Mouse (Mus musculus) kidney, postnatal 4 days (tissue): ENCODE measurements around the gene Inf2.

Experiments
- DNase-seq, 2 experiments: peaks; one replicate each; pipeline ENCODE4 v3.0.0; 2021; ENCODE audit warnings: mixed read lengths in 2 of 2

Gene Inf2

DNA sequence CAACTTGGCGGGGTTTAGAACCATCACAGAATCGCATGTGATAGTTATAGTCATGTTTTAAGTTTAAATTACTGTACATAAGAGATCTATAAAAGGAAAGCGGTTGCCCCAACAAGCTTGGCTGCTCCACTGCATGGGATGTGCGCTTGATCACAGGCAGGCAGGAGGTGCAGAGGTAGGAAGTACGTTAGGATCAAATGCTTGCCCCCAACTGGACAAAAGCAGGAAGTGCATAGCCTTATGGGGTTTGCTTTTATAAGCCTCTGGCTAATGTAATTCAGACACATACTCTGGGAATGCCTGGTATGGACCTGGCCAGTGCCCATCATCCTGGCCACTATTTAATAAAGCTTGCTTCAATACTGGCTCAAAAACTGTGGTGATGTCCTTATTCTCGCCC lies 17.5 kb upstream of the Inf2 start:
- no peak for DNase-seq

GRCm38 (mm10) chr12:112575274-112575986 lies 13.2 kb upstream of the Inf2 start:
- DNase-seq = no peak

GRCm38 (mm10) chr12:112576341-112576740 lies 12.2 kb upstream of the Inf2 start:
- peak; percentile 67 to 80 for DNase-seq

- peak; percentile 55 to 73 for DNase-seq
Measured at GRCm38 (mm10) chr12:112576749-112577148, 11.8 kb upstream of the Inf2 start.

- DNase-seq = no peak
Measured at GRCm38 (mm10) chr12:112578296-112579090, 10.1 kb upstream of the Inf2 start.

GRCm38 (mm10) chr12:112579430-112579829 lies 9.2 kb upstream of the Inf2 start:
- DNase-seq = no peak

DNA sequence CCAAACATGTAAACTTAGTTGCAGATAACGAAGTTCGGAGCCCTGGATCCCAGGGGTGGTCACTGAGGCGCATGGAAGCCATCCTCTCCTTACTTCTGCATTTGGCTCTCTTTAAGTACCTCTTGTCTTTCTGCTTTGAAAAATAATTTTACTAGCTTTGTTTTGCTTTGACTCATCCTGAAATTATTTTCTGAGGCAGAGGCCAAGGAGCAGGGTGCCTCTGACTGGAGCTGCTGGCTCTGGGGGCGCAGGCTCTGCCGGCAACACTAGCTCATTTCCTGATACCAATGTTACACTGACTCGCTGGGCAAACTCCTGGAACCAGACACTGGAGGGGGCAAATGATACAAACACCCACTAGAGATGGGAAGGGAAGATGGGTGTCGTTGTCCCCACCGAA lies 8.7 kb upstream of the Inf2 start:
- DNase-seq = no peak

DNA sequence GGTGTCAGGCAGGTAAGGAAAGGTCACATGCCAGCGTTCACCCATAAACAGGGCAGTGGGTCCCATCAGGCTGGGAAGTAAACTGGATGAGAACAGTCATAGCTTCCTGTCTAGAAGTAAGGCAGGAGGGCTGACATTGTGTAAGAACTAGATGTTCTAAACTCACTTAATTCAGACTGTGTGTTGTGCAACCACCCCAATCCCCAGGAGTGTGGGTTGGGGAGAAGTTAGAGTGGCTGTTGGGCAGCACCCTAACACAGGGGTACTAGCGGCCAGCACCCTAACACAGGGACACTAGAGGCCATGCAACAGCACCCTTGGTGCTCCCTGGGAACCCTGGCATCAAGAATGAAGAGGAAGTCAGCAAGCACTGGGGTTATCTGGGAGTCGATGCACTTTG lies 7.5 kb upstream of the Inf2 start:
- no peak for DNase-seq

- DNase-seq = no peak
Measured at GRCm38 (mm10) chr12:112584954-112585353, 3.6 kb upstream of the Inf2 start.

- DNase-seq = peak in 1 of 2 experiments; percentile 39
Measured at GRCm38 (mm10) chr12:112585924-112586538, 2.6 kb upstream of the Inf2 start.

- peak in 1 of 2 experiments; percentile 21 for DNase-seq
Measured at GRCm38 (mm10) chr12:112587125-112588124, 1.2 kb upstream of the Inf2 start.

DNA sequence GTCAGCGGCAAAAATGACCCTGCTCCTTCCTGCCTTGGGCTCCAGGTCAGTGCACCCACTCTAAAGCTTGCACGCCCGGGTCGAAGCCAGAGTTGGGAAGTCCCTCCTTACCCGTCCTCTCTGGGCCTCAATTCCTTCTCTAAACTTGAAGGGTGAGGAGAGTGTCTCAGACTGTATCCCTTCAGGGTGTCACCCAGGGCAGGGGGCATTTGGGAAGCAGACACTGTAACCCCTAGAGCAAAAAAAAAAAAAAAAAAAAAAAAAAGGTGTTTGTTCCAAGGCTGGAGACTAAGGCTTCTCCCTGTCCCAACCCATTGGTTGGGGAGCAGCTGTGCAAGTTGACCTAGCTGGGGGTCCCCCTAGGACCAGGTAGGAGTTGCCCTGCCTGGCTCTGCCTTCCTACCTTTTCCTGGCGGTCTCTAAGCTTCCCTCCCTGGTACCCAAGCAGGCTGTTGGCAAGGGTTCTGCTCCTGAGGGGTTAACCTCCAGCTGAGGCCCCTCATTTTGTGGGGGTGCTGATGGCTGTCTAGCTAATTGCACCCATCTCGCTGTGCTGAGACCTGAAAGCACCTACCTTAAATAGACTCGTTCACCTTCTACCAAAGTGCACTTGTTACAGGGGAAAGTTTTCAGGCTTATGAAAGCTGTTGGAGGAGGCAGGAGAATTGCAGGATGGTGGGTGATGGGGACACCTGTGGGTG lies 1.1 kb downstream of the Inf2 start:
- DNase-seq = no peak

DNA sequence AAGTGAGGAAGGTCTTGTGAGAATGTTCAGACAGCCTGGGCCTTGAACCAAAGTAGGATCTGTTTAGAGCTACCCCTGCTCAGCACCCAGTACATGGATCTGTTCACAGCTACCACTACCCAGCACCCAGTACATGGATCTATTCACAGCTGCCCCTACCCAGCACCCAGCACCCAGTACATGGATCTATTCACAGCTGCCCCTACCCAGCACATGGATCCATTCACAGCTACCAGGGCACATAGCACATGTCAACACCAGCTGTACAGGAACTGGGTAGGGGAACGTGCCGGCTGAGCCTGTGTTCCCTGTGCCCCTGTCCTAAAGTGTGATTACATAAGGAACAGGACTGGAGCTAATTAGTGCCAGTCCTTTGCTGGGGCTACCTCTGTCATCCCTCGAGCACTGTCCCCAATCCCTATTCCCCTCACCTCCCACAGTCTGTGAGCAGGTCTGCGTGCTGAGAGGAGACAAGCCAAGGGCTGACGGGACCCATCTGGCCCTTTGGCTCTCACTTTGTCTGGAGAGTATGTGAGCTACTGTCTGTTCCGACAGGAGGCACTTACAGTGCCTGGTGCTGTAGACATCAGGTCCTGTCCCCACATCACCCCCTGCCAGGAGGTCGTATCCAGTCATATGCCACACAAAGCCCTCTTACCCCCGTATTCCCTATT lies 2.1 kb downstream of the Inf2 start:
- no peak for DNase-seq

DNA sequence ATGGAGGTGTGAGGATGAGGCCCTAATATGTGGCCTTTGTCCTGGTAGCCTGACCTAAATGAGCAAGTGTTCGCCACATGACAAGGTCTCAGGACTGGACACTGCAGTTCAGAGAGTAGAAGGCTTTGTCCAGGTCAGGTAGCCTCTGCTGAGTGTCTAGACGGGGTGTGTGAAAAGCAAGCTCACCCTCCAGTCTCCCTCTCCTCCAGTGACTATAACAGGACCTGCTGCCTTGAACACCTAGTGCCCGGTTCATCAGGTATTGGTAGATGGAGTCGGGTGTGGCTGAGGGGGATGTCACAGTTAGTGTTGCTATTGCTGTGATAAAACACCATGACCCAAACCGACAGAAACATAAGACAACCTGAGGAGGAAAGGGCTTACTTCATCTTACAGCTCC lies 2.7 kb downstream of the Inf2 start:
- DNase-seq = no peak

DNA sequence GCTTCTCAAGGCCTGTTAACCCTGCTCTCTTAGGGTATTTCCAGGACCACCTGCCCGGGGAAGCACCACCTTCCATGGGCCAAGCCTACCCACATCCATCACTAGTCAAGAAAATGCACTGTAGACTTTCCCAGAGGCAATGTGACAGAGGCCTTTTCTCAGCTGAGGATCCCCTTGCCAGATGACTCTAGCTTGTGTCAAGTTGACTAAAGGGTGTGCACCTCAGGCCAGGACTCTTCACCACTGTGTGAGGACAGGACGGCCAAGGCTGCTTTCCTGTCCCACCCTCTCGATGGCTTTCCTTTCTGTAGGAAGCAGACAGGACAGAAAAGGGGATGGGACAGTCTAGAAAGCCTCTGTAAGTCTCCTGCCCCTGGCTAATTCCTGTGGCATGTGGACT lies 3.1 kb downstream of the Inf2 start:
- no peak for DNase-seq

- peak in 1 of 2 experiments; percentile 52 for DNase-seq
Measured at GRCm38 (mm10) chr12:112592985-112593734, 4.6 kb downstream of the Inf2 start.

DNA sequence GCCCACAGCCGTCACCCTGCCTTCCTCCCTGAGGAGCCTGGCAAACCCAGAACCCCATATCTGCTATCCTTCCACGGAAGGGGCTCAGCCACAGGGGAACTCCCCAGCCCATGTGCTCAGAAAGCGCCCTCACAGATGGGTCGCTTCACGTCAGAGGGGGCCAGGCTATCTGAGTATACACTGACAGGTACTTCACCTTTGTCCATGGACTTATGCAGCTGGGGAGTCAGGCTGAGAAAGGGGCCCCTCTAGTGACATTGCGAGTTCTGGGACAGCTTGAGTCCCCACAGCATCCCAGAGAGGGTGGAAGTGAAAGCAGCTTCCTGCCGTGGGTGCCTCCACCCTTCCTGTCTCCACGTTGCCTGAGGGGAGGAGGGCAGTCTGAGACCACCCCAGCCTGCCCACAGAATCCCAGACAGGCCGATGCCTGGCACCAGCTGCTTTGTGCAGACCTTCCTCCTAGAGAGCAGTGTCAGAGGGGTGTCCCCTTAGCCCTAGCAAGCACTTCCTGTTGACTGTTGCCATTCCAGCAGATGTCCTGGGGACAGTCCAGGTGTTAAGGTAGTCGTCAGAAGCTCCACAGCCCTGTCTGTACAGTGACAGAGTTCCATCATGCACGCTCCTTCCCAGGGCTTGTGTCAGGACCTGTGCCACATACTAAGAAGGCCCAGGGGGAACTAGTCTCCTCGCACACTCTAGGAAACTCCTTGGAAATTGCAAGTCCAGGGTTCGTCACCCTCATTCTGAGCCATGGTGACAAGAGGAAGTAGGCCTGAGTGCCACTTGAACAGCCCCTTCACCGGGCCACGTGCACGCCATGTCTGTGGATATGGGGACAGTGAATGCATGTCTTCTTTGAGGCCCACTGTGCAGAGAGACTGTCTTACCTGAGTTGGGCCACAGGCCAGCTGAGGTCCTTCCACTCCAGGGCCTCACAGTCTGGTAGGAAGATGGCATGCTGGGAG lies 5.6 kb downstream of the Inf2 start:
- no peak for DNase-seq

DNA sequence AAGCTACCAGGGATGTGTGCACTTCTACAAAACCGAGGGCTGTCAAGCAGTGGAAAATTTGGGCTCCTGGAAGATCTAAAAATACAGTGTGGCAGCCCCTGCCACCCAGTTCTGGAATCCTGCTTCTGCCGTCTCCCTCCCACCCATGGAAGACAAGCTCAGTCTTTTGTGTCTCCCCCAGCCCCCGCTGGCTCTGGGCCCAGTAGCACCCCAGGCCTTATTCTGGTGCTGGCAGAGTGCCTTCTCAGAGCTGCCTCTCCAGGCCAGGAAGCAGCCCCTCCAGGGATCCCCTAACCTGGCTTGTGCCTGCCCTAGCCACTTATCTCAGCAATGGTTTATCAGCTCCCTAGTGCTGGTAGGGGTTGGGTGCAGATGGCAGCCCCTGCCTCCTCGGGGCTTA lies 6.4 kb downstream of the Inf2 start:
- DNase-seq = peak in 1 of 2 experiments; percentile 43

DNA sequence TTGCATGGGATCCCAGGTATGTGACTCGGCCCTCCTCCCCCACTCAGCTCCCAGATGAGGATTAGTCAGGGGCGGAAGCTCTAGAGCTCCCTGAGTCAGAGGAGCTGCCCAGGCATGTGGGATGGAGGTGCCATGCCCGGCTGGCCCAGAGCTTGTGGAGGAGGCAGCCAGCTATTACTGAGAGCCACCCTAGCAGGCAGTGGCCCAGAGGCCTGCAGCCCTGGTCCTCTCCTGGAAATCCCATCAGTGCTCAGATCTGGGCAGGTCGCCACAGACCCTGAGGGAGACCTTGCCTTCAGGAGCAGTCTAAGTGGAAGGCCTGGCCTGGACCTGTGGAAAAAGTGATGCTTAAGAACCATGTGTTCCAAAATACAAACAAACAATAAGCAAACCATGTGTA lies 7.0 kb downstream of the Inf2 start:
- peak in 1 of 2 experiments; percentile 63 for DNase-seq
